ENCODE assay signal across 8 mouse cellular contexts in the genomic region with DNA sequence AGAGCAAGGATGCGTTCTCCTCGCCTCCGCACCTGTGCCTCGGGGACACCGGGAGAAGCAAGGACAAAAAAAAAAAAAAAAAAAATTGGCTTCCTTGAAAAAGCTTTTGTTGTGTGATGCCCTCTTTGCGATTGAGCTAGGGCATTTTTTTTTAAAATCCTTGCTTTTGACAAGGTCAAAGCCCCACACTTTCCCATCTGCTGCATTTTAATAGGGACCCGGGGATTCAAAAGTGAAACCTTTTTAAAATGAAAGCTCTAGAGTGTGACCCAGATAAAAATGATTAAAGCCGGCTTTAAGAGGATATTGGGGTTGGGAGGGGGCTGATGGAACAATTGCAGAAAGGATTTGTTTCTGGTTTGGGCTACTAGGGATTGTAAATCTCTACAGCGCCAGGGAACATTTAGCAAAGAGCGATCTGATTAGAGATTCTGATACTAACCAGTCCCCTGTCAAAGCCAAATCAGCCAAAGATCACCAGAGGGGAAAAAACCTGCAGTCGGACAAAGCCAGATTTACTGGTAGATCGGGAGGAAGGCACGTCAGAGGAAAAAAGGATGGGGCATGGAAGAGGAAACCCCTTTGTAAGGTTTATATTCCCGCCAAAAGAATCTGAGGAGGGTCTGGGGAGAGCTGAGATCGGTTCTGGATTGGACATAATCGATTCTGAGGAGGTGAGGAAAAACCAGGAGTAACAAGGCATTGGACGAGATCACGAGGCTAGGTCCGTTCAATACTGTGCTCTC. TPM values are rescaled to one million over a fixed set of nuclear protein-coding genes. Genes with fewer than 3 reads are reported as not detected.
DNase-seq lines count a peak whose midpoint lies in the region; ATAC-seq and TF ChIP-seq lines count a peak whose summit lies in the region.

No protein-coding gene starts in this region.

- no peak for DNase-seq in testis, postnatal 14 days (ENCODE audit: low spot score)
- peak; percentile 71 for DNase-seq in cerebellum, adult 9-10 months
- DNase-seq in heart, adult 2 months, result peak; percentile 22 to 38
- peak; percentile 38 for DNase-seq in kidney, adult 9 months
- DNase-seq in lung, postnatal 10 days, result peak; percentile 8
- no peak for DNase-seq in gastrocnemius, adult 8-10 months (ENCODE audit: low spot score in 2 of 2)

- TF ChIP-seq POLR2A in testis, adult 2 months (IDR thresholded peaks at IDR 0.05; ENCODE audit: control insufficient read depth, low read depth, low read length), result no peak
- TF ChIP-seq POLR2A in heart, adult 2 months (IDR thresholded peaks at IDR 0.05; ENCODE audit: insufficient read depth, low read depth, low read length), result no peak

- no peak for TF ChIP-seq CTCF in testis, adult 2 months (IDR thresholded peaks at IDR 0.05; ENCODE audit: control insufficient read depth, insufficient read depth, insufficient replicate concordance, low read depth, low read length)
- TF ChIP-seq CTCF in heart, adult 2 months (IDR thresholded peaks at IDR 0.05), result no peak

- H3K4me2 ChIP-seq in stomach, embryonic 15.5 days, result peak overlapping the region; percentile 89

- H3K9me3 ChIP-seq in stomach, embryonic 15.5 days, result no peaks in the 10 kb centered on the region

- intact Hi-C loops in heart, adult 2 months (cut with DNase I), result loop anchor here (2.0 kb wide), 2 partner anchors 18 to 92 kb away; no protein-coding TSS in a partner anchor

- H3K36me3 ChIP-seq in testis, adult 2 months (ENCODE audit: control insufficient read depth, insufficient read depth, low read length), result no peaks in the 10 kb centered on the region
- H3K36me3 ChIP-seq in heart, adult 2 months (ENCODE audit: control insufficient read depth, insufficient read depth, low read length), result no peaks in the 10 kb centered on the region
- no peaks in the 10 kb centered on the region for H3K36me3 ChIP-seq in stomach, embryonic 15.5 days

- ATAC-seq in stomach, embryonic 15.5 days (ENCODE audit: insufficient read depth, low FRiP score, low read depth), result no peak

- no peaks in the 10 kb centered on the region for H3K27me3 ChIP-seq in testis, adult 2 months (ENCODE audit: control insufficient read depth, insufficient read depth, low read length)
- no peaks in the 10 kb centered on the region for H3K27me3 ChIP-seq in heart, adult 2 months (ENCODE audit: control insufficient read depth, insufficient read depth, low read length)
- H3K27me3 ChIP-seq in stomach, embryonic 15.5 days (replicated peaks), result no peaks in the 10 kb centered on the region

- WGBS in heart, adult 2 months, result 2% methylated on average over 19 of the region's 19 CpGs
- under 1% methylated on average over 19 of the region's 19 CpGs for WGBS in stomach, embryonic 15.5 days

- peak overlapping the region; percentile 90 for H3K4me3 ChIP-seq in testis, adult 2 months (ENCODE audit: control insufficient read depth, low read depth, low read length)
- H3K4me3 ChIP-seq in heart, adult 2 months, result peak overlapping the region; percentile 96
- peak overlapping the region; percentile 94 for H3K4me3 ChIP-seq in stomach, embryonic 15.5 days (replicated peaks)

- TF ChIP-seq EP300 in heart, adult 2 months (IDR thresholded peaks at IDR 0.05; ENCODE audit: insufficient read depth, low read depth, low read length), result no peak

- H3K27ac ChIP-seq in testis, adult 2 months (ENCODE audit: control insufficient read depth, insufficient read depth, low read depth, low read length), result peak overlapping the region; percentile 90
- H3K27ac ChIP-seq in heart, adult 2 months, result peak overlapping the region; percentile 100
- H3K27ac ChIP-seq in stomach, embryonic 15.5 days, result peak overlapping the region; percentile 95

- 0 out of 2 replicates have a peak, but pooled peaks cover 2% of the 10 kb centered on the region for H3K79me2 ChIP-seq in heart, adult 2 months (replicated peaks; ENCODE audit: control insufficient read depth, insufficient read depth, low read length)

- peak overlapping the region; percentile 97 for H3K9ac ChIP-seq in heart, adult 2 months (ENCODE audit: low read depth, low read length)
- peak overlapping the region; percentile 93; the same call in 1 of the 2 replicates for H3K9ac ChIP-seq in stomach, embryonic 15.5 days

- H3K4me1 ChIP-seq in testis, adult 2 months (ENCODE audit: control insufficient read depth, insufficient read depth, low read length), result peaks cover 2% of the 10 kb centered on the region
- H3K4me1 ChIP-seq in heart, adult 2 months (ENCODE audit: control insufficient read depth, insufficient read depth, low read length), result peaks cover 1% of the 10 kb centered on the region; the same call in 1 of the 2 replicates
- H3K4me1 ChIP-seq in stomach, embryonic 15.5 days, result 0 out of 2 replicates have a peak, but pooled peaks cover 1% of the 10 kb centered on the region

RNA-seq across cellular contexts. Expression of gene Zdhhc17, which starts 0.7 kb away (rescaled TPM):
- 10.1 and 10.4 TPM in 2 replicates for polyA plus RNA-seq in testis, adult 2 months (2012; rRNA removed)
- 10 to 100 TPM; 20.5 to 27.6 TPM for total RNA-seq in heart, adult 2 months (2021)
- 19.0 and 32.2 TPM in 2 replicates for polyA plus RNA-seq in heart, adult 2 months (2012; rRNA removed)
- polyA plus RNA-seq in stomach, embryonic 15.5 days (2015; fragmentation: Nextera tagmentation; extraction: Ambion mirVana), result 17.5 and 17.6 TPM in 2 replicates
- total RNA-seq in gastrocnemius, adult 8-10 months (2022), result 10 to 100 TPM; 18.6 to 23.3 (median 21.5) TPM

Comparison
In these comparisons a context has a peak if more than half of its experiments do, and no peak if none do; other contexts are left out.
1. DNase-seq: peak in cerebellum, adult 9-10 months (single experiment), heart, adult 2 months (2 of 2), kidney, adult 9 months (single experiment) and lung, postnatal 10 days (single experiment); none in testis, postnatal 14 days (single experiment) and gastrocnemius, adult 8-10 months (0 of 2).
2. Peak in every context shown above with its lines, with median percentiles within 50 percentile points of each other: H3K27ac ChIP-seq and H3K4me3 ChIP-seq.